Mouse (Mus musculus): ENCODE measurements around the gene Gal. TPM values are rescaled to one million over a fixed set of nuclear protein-coding genes. Genes with fewer than 3 reads are reported as not detected.

Gene Gal
- polyA plus RNA-seq, 1 experiment from 2014 or later: 0.61 TPM

DNA sequence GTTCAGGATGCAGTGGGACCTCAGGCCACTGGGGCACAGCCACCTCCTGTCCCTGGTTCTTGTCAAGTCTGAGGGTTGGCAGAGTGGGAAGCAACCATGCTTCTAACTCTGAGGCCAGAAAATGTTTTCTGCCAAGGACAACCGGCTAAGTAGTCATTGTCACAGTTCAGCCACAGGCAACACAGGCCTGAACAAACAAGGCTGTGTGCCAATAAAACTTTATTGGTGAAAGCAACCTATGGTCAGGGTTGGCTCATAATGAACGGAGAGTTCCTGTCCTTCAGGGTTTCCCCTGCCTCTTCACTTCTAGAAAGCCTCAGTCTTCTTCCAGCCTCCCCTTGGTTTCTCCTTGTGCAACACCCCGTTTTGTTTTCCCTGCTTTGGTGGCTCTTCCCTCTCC, 21.5 kb upstream of the Gal start:
- Histone ChIP-seq H3K9ac (ENCODE audit: low read depth, low read length) (no peak overlapping the region), H3K27me3 (ENCODE audit: insufficient read depth, low read length) (no peaks in the 10 kb centered on the region), H3K4me3 (replicated peaks; ENCODE audit: low read depth, low read length) (no peak overlapping the region), H3K9me3 (replicated peaks; ENCODE audit: low read length) (no peaks in the 10 kb centered on the region), H3K4me2 (ENCODE audit: low read length) (no peak overlapping the region), H3K27ac (no peak overlapping the region), H3K36me3 (ENCODE audit: insufficient read depth, low read length) (no peaks in the 10 kb centered on the region), H3K4me1 (replicated peaks; ENCODE audit: insufficient read depth, low read length) (no peaks in the 10 kb centered on the region)
- 70% methylated on average over 3 of the region's 3 CpGs for WGBS
- ATAC-seq (replicated peaks; ENCODE audit: low FRiP score, low read depth) (no peak), DNase-seq (ENCODE audit: low spot score) (no peak)
- no peak for TF ChIP-seq CTCF (IDR thresholded peaks at IDR 0.05; ENCODE audit: low read depth)

DNA sequence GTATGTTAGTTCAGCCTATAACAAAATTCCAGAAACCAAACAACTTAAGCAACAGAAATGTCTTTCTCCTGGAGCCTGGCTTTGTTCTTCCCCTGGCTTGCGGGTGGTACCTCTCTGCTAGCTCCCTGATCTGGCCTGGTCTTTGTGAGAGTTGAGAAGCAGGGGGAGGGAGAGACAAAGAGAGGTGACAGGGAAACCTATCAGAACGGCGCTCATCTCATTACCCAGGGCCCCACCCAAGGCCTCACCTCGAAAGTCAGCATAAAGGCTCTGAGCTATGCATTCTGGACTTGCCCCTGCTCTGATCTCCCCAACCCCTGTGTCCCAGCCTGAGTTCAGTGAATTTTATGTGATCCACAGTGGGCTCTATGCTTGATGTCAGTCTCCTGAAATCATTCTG, 20.3 kb upstream of the Gal start:
- no peak overlapping the region for H3K9ac ChIP-seq (ENCODE audit: low read depth, low read length)
- no peak overlapping the region for H3K4me3 ChIP-seq (replicated peaks; ENCODE audit: low read depth, low read length)
- no peak for DNase-seq (ENCODE audit: low spot score)
- H3K9me3 ChIP-seq (replicated peaks; ENCODE audit: low read length): no peaks in the 10 kb centered on the region
- H3K27me3 ChIP-seq (ENCODE audit: insufficient read depth, low read length): no peaks in the 10 kb centered on the region
- TF ChIP-seq CTCF (IDR thresholded peaks at IDR 0.05; ENCODE audit: low read depth): no peak
- no peak overlapping the region for H3K27ac ChIP-seq
- H3K36me3 ChIP-seq (ENCODE audit: insufficient read depth, low read length): no peaks in the 10 kb centered on the region
- ATAC-seq (replicated peaks; ENCODE audit: low FRiP score, low read depth): no peak
- H3K4me1 ChIP-seq (replicated peaks; ENCODE audit: insufficient read depth, low read length): no peaks in the 10 kb centered on the region
- 44% methylated on average over 4 of the region's 4 CpGs for WGBS
- no peak overlapping the region for H3K4me2 ChIP-seq (ENCODE audit: low read length)

DNA sequence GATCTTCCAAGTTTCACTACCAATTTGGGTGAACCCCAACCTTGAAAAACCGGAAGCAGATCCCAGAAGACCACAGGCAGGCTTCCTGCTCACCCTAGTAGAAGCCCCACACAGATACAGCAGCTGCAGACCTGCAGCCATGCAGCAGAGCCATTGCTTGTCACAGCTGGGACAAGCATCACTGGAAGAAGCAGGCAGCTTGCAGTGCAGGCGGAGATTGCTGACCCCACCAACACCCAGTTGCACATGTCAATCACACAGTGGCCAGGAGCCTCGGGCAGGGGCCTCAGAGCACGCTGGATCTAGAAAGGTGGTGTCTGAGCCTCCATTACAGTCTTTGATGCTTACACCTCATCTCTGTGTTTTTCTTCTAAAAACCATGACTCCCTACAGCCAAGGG, 19.8 kb upstream of the Gal start:
- Histone ChIP-seq H3K9me3 (replicated peaks; ENCODE audit: low read length) (no peaks in the 10 kb centered on the region), H3K4me1 (replicated peaks; ENCODE audit: insufficient read depth, low read length) (no peaks in the 10 kb centered on the region), H3K4me2 (ENCODE audit: low read length) (no peak overlapping the region), H3K27ac (no peak overlapping the region), H3K27me3 (ENCODE audit: insufficient read depth, low read length) (no peaks in the 10 kb centered on the region), H3K4me3 (replicated peaks; ENCODE audit: low read depth, low read length) (no peak overlapping the region), H3K9ac (ENCODE audit: low read depth, low read length) (no peak overlapping the region), H3K36me3 (ENCODE audit: insufficient read depth, low read length) (no peaks in the 10 kb centered on the region)
- DNase-seq (ENCODE audit: low spot score): no peak
- TF ChIP-seq CTCF (IDR thresholded peaks at IDR 0.05; ENCODE audit: low read depth): no peak
- WGBS: 28% methylated on average over 4 of the region's 4 CpGs
- no peak for ATAC-seq (replicated peaks; ENCODE audit: low FRiP score, low read depth)

DNA sequence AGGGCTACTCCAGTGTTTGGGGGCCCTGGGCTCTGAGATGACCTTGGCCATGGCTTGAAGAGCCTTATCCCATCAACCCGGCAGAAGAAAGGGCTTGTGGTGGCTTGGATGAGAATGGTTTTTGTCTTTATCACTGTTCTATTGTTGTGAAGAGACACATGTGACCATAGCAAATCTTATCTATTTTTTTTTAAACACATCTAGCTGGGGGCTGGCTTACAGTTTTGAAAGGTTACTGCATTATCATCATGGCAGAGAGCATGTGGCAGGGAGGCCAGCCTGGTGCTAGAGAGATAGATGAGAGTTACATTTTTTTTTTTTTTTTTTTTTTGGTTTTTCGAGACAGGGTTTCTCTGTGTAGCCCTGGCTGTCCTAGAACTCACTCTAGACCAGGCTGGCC, 17.6 kb upstream of the Gal start:
- H3K9ac ChIP-seq (ENCODE audit: low read depth, low read length): no peak overlapping the region
- H3K9me3 ChIP-seq (replicated peaks; ENCODE audit: low read length): no peaks in the 10 kb centered on the region
- TF ChIP-seq CTCF (IDR thresholded peaks at IDR 0.05; ENCODE audit: low read depth): no peak
- ATAC-seq (replicated peaks; ENCODE audit: low FRiP score, low read depth) (no peak), DNase-seq (ENCODE audit: low spot score) (no peak)
- H3K4me3 ChIP-seq (replicated peaks; ENCODE audit: low read depth, low read length): no peak overlapping the region
- no peaks in the 10 kb centered on the region for H3K27me3 ChIP-seq (ENCODE audit: insufficient read depth, low read length)
- 93% methylated on average over 2 of the region's 2 CpGs for WGBS
- no peak overlapping the region for H3K27ac ChIP-seq
- no peak overlapping the region for H3K4me2 ChIP-seq (ENCODE audit: low read length)
- no peaks in the 10 kb centered on the region for H3K36me3 ChIP-seq (ENCODE audit: insufficient read depth, low read length)
- no peaks in the 10 kb centered on the region for H3K4me1 ChIP-seq (replicated peaks; ENCODE audit: insufficient read depth, low read length)

DNA sequence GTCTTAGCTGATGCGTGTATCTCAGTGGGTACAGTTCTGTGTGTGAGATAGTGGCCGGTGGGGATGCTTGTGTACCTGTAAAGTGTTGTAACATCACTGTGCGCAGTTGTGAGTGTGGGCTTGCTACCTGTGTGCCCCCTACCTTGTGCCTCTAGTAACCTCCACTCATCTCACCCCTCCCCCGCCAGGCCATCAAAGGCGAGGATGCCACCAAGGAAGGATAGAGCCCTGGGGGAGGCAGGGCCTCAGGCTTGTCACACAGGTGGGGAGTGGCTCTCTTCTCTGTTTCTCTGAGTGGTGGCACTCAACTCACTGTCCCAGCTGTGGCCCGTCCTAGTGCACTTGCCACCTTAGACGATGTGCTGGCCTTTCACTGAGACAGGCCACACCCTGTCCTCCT, 16.7 kb upstream of the Gal start:
- no peak overlapping the region for H3K4me2 ChIP-seq (ENCODE audit: low read length)
- H3K4me1 ChIP-seq (replicated peaks; ENCODE audit: insufficient read depth, low read length): no peaks in the 10 kb centered on the region
- H3K27me3 ChIP-seq (ENCODE audit: insufficient read depth, low read length): no peaks in the 10 kb centered on the region
- no peak overlapping the region for H3K9ac ChIP-seq (ENCODE audit: low read depth, low read length)
- ATAC-seq (replicated peaks; ENCODE audit: low FRiP score, low read depth) (no peak), DNase-seq (ENCODE audit: low spot score) (no peak)
- H3K4me3 ChIP-seq (replicated peaks; ENCODE audit: low read depth, low read length): no peak overlapping the region
- 61% methylated on average over 7 of the region's 7 CpGs for WGBS
- no peaks in the 10 kb centered on the region for H3K36me3 ChIP-seq (ENCODE audit: insufficient read depth, low read length)
- H3K27ac ChIP-seq: no peak overlapping the region
- no peaks in the 10 kb centered on the region for H3K9me3 ChIP-seq (replicated peaks; ENCODE audit: low read length)
- TF ChIP-seq CTCF (IDR thresholded peaks at IDR 0.05; ENCODE audit: low read depth): no peak

DNA sequence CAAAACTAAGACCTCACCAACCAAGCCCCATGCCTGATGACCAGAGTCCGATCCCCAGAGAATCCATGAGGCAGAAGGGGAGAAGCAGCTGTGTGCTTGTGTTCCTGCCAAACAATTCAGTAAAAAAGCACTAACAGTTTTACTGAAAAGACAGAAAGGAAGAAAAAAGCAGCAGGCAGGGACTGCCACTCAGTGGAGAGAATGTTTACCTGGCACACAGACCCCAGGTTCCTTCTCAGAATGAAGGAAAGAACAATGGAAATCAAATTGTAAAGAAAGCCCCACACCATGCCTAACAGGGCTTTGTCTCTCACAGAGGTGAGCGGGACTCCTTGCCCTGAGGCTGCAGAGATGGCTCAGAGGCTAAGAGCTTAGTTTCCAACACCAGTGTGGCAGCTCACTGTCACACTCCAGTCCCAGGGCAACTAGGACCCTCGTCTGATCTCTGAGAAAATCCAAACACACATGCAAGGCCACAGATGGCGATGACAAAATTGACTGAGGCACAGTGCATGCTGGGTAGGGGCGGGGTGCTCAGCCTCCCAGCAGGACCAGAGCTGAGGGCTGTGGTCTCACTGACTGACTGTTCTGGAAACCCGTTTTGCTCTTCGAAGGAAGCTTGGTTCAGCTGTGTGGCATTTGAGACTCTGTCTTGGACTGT, 14.9 kb upstream of the Gal start:
- H3K4me2 ChIP-seq (ENCODE audit: low read length): no peak overlapping the region
- no peak for ATAC-seq (replicated peaks; ENCODE audit: low FRiP score, low read depth)
- WGBS: 62% methylated on average over 7 of the region's 7 CpGs

More for the DNA sequence above, 14.9 kb upstream of the Gal start:
- Histone ChIP-seq H3K36me3 (ENCODE audit: insufficient read depth, low read length) (no peaks in the 10 kb centered on the region), H3K9ac (ENCODE audit: low read depth, low read length) (no peak overlapping the region), H3K27ac (no peak overlapping the region), H3K4me1 (replicated peaks; ENCODE audit: insufficient read depth, low read length) (no peaks in the 10 kb centered on the region), H3K27me3 (ENCODE audit: insufficient read depth, low read length) (no peaks in the 10 kb centered on the region), H3K4me3 (replicated peaks; ENCODE audit: low read depth, low read length) (no peak overlapping the region), H3K9me3 (replicated peaks; ENCODE audit: low read length) (no peaks in the 10 kb centered on the region)
- DNase-seq (ENCODE audit: low spot score): no peak
- TF ChIP-seq CTCF (IDR thresholded peaks at IDR 0.05; ENCODE audit: low read depth): no peak

All from kidney, postnatal 0 days (tissue).